Mouse (Mus musculus): ENCODE data around the gene Nup188. TPM values are rescaled to one million over a fixed set of nuclear protein-coding genes. Genes with fewer than 3 reads are reported as not detected.

Gene Nup188
- polyA plus RNA-seq, 1 experiment, result 17.5 TPM

GRCm38 (mm10) chr2:30337179-30337578 lies 51.0 kb downstream of the Nup188 start:
- no peaks in the 10 kb centered on the region for H3K27me3 ChIP-seq (replicated peaks; ENCODE audit: control insufficient read depth, insufficient read depth, low read length)
- H3K27ac ChIP-seq (ENCODE audit: insufficient read depth, low read depth, low read length), result no peak overlapping the region
- H3K4me1 ChIP-seq (ENCODE audit: control insufficient read depth, insufficient read depth, low read length), result no peaks in the 10 kb centered on the region
- TF ChIP-seq CTCF (conservative IDR thresholded peaks at IDR 0.05; ENCODE audit: insufficient read depth, insufficient read length, low read depth, low read length) (no peak), POLR2A (IDR thresholded peaks at IDR 0.05; ENCODE audit: low read depth, low read length) (no peak)
- no peak overlapping the region for H3K4me3 ChIP-seq (ENCODE audit: insufficient read depth, low read depth, low read length)
- peaks cover 2% of the 10 kb centered on the region; the same call in 1 of the 2 replicates for H3K36me3 ChIP-seq (ENCODE audit: control insufficient read depth, insufficient read depth, low read length)
- no peak for DNase-seq
- 86% methylated on average over 12 of the region's 12 CpGs for WGBS

DNA sequence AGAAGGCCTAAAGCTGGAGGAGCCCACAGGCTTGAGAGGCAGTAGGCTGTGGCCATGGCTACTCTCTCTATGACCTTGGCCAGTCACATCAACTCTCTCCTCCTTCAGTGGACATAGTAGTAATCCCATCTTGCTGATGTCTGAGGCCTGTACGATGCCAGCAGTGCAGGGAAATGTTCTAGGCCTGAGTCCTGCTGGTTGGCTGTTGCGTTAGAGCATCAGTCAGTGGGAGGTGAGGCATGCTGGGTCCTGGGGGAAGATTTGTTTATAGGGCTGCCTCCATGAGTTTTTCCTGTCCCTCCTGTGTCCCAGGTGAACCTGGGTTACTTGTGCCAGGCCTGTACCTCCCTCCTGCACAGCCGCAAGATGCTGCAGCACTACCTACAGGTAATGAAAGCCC lies 55.9 kb downstream of the Nup188 start:
- H3K4me3 ChIP-seq (ENCODE audit: insufficient read depth, low read depth, low read length), result no peak overlapping the region
- WGBS, result 97% methylated on average over 3 of the region's 3 CpGs
- no peak overlapping the region for H3K27ac ChIP-seq (ENCODE audit: insufficient read depth, low read depth, low read length)
- TF ChIP-seq POLR2A (IDR thresholded peaks at IDR 0.05; ENCODE audit: low read depth, low read length), result no peak
- no peak for TF ChIP-seq CTCF (conservative IDR thresholded peaks at IDR 0.05; ENCODE audit: insufficient read depth, insufficient read length, low read depth, low read length)
- H3K36me3 ChIP-seq (ENCODE audit: control insufficient read depth, insufficient read depth, low read length), result peaks cover 3% of the 10 kb centered on the region
- no peaks in the 10 kb centered on the region for H3K4me1 ChIP-seq (ENCODE audit: control insufficient read depth, insufficient read depth, low read length)
- no peaks in the 10 kb centered on the region for H3K27me3 ChIP-seq (replicated peaks; ENCODE audit: control insufficient read depth, insufficient read depth, low read length)
- DNase-seq, result no peak

GRCm38 (mm10) chr2:30342544-30342943 lies 56.3 kb downstream of the Nup188 start:
- no peak for TF ChIP-seq POLR2A (IDR thresholded peaks at IDR 0.05; ENCODE audit: low read depth, low read length)
- TF ChIP-seq CTCF (conservative IDR thresholded peaks at IDR 0.05; ENCODE audit: insufficient read depth, insufficient read length, low read depth, low read length), result no peak
- Histone ChIP-seq H3K27me3 (replicated peaks; ENCODE audit: control insufficient read depth, insufficient read depth, low read length) (no peaks in the 10 kb centered on the region), H3K4me1 (ENCODE audit: control insufficient read depth, insufficient read depth, low read length) (no peaks in the 10 kb centered on the region), H3K4me3 (ENCODE audit: insufficient read depth, low read depth, low read length) (no peak overlapping the region), H3K36me3 (ENCODE audit: control insufficient read depth, insufficient read depth, low read length) (peaks cover 3% of the 10 kb centered on the region), H3K27ac (ENCODE audit: insufficient read depth, low read depth, low read length) (no peak overlapping the region)
- WGBS, result 93% methylated on average over 7 of the region's 7 CpGs
- no peak for DNase-seq

DNA sequence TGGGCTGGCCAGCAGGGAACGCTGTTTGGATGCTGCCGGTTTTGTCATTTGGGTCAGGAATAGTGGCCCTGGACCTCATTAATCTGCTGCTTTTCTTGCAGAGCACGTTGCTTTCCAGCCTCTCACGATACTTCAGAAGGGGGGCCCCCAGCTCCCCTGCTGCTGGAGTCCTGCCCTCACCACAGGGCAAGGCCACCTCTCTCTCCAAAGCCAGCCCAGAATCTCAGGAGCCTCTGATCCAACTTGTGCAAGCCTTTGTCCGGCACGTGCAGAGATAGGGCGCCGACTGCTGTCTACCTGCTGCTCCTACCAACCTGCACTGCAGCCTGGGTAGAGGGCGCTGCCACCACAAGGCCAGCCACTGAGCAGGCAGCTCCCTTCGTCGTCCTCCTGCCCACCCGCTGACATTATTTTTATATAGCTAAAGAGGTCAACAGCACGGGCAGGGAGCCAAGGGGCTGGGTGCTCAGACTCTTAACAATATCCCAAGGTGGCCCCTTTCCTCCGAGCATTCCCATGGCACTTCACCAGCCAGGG lies 57.5 kb downstream of the Nup188 start:
- Histone ChIP-seq H3K27me3 (replicated peaks; ENCODE audit: control insufficient read depth, insufficient read depth, low read length) (no peaks in the 10 kb centered on the region), H3K4me1 (ENCODE audit: control insufficient read depth, insufficient read depth, low read length) (no peaks in the 10 kb centered on the region), H3K36me3 (ENCODE audit: control insufficient read depth, insufficient read depth, low read length) (peaks cover 3% of the 10 kb centered on the region), H3K27ac (ENCODE audit: insufficient read depth, low read depth, low read length) (no peak overlapping the region), H3K4me3 (ENCODE audit: insufficient read depth, low read depth, low read length) (no peak overlapping the region)
- TF ChIP-seq CTCF (conservative IDR thresholded peaks at IDR 0.05; ENCODE audit: insufficient read depth, insufficient read length, low read depth, low read length), result no peak
- TF ChIP-seq POLR2A (IDR thresholded peaks at IDR 0.05; ENCODE audit: low read depth, low read length), result no peak
- 56% methylated on average over 14 of the region's 14 CpGs for WGBS
- DNase-seq, result no peak

GRCm38 (mm10) chr2:30345971-30346676 lies 59.9 kb downstream of the Nup188 start:
- TF ChIP-seq POLR2A (IDR thresholded peaks at IDR 0.05; ENCODE audit: low read depth, low read length) (no peak), CTCF (conservative IDR thresholded peaks at IDR 0.05; ENCODE audit: insufficient read depth, insufficient read length, low read depth, low read length) (no peak)
- Histone ChIP-seq H3K4me1 (ENCODE audit: control insufficient read depth, insufficient read depth, low read length) (no peaks in the 10 kb centered on the region), H3K4me3 (ENCODE audit: insufficient read depth, low read depth, low read length) (no peak overlapping the region), H3K27me3 (replicated peaks; ENCODE audit: control insufficient read depth, insufficient read depth, low read length) (no peaks in the 10 kb centered on the region), H3K27ac (ENCODE audit: insufficient read depth, low read depth, low read length) (no peak overlapping the region), H3K36me3 (ENCODE audit: control insufficient read depth, insufficient read depth, low read length) (peaks cover 3% of the 10 kb centered on the region)
- DNase-seq, result no peak
- 93% methylated on average over 7 of the region's 7 CpGs for WGBS

GRCm38 (mm10) chr2:30349196-30349595 lies 63.0 kb downstream of the Nup188 start:
- H3K27me3 ChIP-seq (replicated peaks; ENCODE audit: control insufficient read depth, insufficient read depth, low read length), result no peaks in the 10 kb centered on the region
- no peaks in the 10 kb centered on the region for H3K4me1 ChIP-seq (ENCODE audit: control insufficient read depth, insufficient read depth, low read length)
- TF ChIP-seq CTCF (conservative IDR thresholded peaks at IDR 0.05; ENCODE audit: insufficient read depth, insufficient read length, low read depth, low read length), result no peak
- TF ChIP-seq POLR2A (IDR thresholded peaks at IDR 0.05; ENCODE audit: low read depth, low read length), result no peak
- H3K36me3 ChIP-seq (ENCODE audit: control insufficient read depth, insufficient read depth, low read length), result no peaks in the 10 kb centered on the region; the same call in 1 of the 2 replicates
- H3K4me3 ChIP-seq (ENCODE audit: insufficient read depth, low read depth, low read length), result no peak overlapping the region
- 94% methylated on average over 6 of the region's 6 CpGs for WGBS
- no peak for DNase-seq
- H3K27ac ChIP-seq (ENCODE audit: insufficient read depth, low read depth, low read length), result no peak overlapping the region

DNA sequence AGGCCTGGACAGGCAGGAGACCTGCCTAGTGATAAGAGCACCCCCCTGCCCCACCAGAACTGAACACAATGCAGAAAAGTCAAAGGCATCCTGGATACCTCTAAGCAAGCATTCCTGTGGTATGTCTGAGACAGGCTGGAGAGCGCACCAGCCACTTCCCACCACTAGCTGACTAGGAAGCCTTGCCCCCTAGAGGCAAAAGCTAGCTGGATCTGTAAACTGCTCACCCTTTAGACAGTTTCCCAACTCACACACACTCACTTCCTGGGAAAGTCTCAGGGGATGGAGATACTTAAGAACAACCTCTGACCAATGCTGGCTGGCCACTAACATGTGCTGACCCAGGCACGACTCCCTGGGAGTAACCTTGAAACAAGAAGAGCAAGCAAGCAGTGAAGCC lies 65.0 kb downstream of the Nup188 start:
- Histone ChIP-seq H3K4me3 (ENCODE audit: insufficient read depth, low read depth, low read length) (no peak overlapping the region), H3K36me3 (ENCODE audit: control insufficient read depth, insufficient read depth, low read length) (no peaks in the 10 kb centered on the region), H3K27ac (ENCODE audit: insufficient read depth, low read depth, low read length) (no peak overlapping the region), H3K27me3 (replicated peaks; ENCODE audit: control insufficient read depth, insufficient read depth, low read length) (no peaks in the 10 kb centered on the region), H3K4me1 (ENCODE audit: control insufficient read depth, insufficient read depth, low read length) (no peaks in the 10 kb centered on the region)
- WGBS, result 53% methylated on average over 2 of the region's 2 CpGs
- DNase-seq, result peak; percentile 40
- TF ChIP-seq POLR2A (IDR thresholded peaks at IDR 0.05; ENCODE audit: low read depth, low read length) (no peak), CTCF (conservative IDR thresholded peaks at IDR 0.05; ENCODE audit: insufficient read depth, insufficient read length, low read depth, low read length) (peak; percentile 26; the same call in 1 of the 2 replicates)
